Mouse (Mus musculus) layer of hippocampus, adult 18-20 months (tissue): ENCODE data around the gene Arhgef2. TPM values are rescaled to one million over a fixed set of nuclear protein-coding genes. Genes with fewer than 3 reads are reported as not detected.
A peak's percentile ranks its signal among the peaks of the same experiment; 100 is the strongest.

Experiments
- DNase-seq, 2 experiments: peaks; one replicate each; pipeline ENCODE4 v3.0.0; 2022; ENCODE audit warnings: low spot score in 2 of 2
- total RNA-seq, 2 experiments: library from RNA; stranded (reverse); gene quantifications; 2 replicates each; pipeline ENCODE4 v1.2.3; 2021

Gene Arhgef2
- total RNA-seq, 2 experiments from 2014 or later: 237 to 255 TPM

DNA sequence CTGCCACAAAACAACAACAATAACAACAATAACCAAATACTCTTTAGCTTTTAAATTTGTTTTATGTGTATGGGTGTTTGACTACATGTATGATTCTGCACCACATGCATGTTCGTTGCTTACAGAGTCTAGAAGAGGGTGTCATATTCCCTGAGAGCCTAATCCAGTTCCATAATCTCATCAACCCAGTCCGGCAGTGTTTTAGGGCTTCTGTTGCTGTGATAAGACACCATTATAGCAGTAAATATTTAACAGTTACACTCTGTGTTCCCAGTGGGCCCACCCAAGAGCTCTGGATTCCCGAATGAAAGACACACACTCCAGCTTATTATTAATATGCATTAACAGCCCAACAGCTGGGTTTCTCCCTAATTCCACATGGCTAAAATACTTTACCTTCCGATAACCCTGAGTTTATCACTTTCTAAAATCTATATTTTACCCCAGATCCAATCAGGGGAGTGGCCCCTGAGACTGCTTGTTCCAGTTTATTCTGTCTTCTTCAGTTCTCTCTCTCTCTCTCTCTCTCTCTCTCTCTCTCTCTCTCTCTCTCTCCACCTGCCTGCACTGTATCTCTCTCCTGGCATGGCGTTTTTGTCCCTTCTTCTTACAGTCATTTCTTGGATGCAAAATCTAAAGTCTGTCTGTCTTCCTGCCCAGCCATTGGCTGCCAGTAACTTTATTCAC, 52.8 kb downstream of the Arhgef2 start:
- DNase-seq: no peak

GRCm38 (mm10) chr3:88659798-88660197, 54.0 kb downstream of the Arhgef2 start:
- DNase-seq: no peak

GRCm38 (mm10) chr3:88664095-88664494, 58.3 kb downstream of the Arhgef2 start:
- DNase-seq: no peak

GRCm38 (mm10) chr3:88677399-88677798, 71.6 kb downstream of the Arhgef2 start:
- peak in 1 of 2 experiments; percentile 67 for DNase-seq

- no peak for DNase-seq
Measured at GRCm38 (mm10) chr3:88683814-88684213, 78.0 kb downstream of the Arhgef2 start.

GRCm38 (mm10) chr3:88684236-88684979, 78.6 kb downstream of the Arhgef2 start:
- DNase-seq: no peak

GRCm38 (mm10) chr3:88684980-88685941, 79.5 kb downstream of the Arhgef2 start, which contains the start of gene Khdc4:
Gene Khdc4 (plus strand): TSS chr3:88685803.
- peak; percentile 97 to 98 for DNase-seq

DNA sequence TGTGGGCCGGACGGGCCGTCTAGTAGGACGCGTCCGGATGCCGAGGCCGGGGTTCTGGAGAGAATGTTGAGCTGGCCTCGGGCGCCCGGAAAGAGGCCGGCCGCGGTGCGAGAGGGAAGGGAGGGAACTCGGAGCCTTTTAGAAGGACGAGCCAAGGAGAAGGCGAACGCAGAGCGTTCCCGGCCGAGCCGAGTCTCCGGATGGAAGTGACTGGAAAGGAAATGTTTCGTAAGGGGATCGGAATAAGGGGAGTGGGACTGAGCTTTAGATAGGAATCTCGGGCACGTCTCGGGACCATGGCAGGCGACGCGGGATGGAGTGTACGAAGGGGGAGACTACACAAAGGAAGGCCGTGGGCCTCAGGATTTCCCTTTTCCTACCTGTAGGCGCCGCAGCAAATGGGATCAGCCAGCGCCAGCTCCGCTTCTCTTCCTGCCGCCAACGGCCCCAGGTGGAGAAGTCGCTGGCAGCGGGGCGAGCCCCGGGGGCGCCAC, 80.2 kb downstream of the Arhgef2 start:
- peak in 1 of 2 experiments; percentile 39 for DNase-seq

GRCm38 (mm10) chr3:88686734-88687611, 81.2 kb downstream of the Arhgef2 start:
- no peak for DNase-seq

- DNase-seq: no peak
Measured at GRCm38 (mm10) chr3:88689079-88689478, 83.3 kb downstream of the Arhgef2 start.

DNA sequence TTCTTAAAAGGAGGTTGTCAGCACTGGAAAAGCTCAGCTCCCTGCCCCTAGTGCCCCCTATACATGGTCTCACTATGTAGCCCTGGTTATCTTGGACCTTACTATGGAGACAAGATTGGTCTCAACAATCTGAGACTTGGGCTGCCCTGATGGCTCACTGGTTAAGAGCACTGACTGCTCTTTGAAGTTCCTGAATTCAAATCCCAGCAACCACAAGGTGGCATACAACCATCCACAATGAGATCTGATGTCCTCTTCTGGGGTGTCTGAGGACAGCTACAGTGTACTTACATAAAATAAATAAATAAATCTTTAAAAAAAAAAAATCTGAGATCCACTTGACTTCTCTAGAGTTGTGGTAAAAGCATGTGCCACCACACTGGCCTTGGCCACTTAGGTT, 89.8 kb downstream of the Arhgef2 start:
- no peak for DNase-seq

Other genes starting within 250 kb of the Arhgef2 start
- gene Paqr6, start 241.4 kb upstream of the Arhgef2 start, total RNA-seq: 10 to 100 TPM; 14.0 to 16.6 TPM
- under 1 TPM; 0.23 to 0.97 TPM for gene Bglap3, start 233.2 kb upstream of the Arhgef2 start, total RNA-seq
- gene Bglap2, start 227.3 kb upstream of the Arhgef2 start, total RNA-seq: not detected
- not detected for gene Bglap, start 221.5 kb upstream of the Arhgef2 start, total RNA-seq
- 1 to 10 TPM; 5.9 to 6.5 TPM for gene Pmf1, start 195.6 kb upstream of the Arhgef2 start, total RNA-seq
- 10 to 100 TPM; 71.9 to 73.0 TPM for gene Slc25a44, start 180.8 kb upstream of the Arhgef2 start, total RNA-seq
- gene Sema4a, start 144.8 kb upstream of the Arhgef2 start, total RNA-seq: 10 to 100 TPM; 40.4 to 41.5 TPM
- 10 to 100 TPM; 36.5 to 40.2 TPM for gene Lmna, start 96.0 kb upstream of the Arhgef2 start, total RNA-seq
- 1 to 10 TPM; 2.0 to 2.2 TPM for gene Mex3a, start 73.6 kb upstream of the Arhgef2 start, total RNA-seq
- gene Rab25, start 57.7 kb upstream of the Arhgef2 start, total RNA-seq: not detected
- gene Lamtor2, start 52.9 kb upstream of the Arhgef2 start, total RNA-seq: 100 to 1,000 TPM; 112 to 113 TPM
- 100 to 1,000 TPM; 118 to 122 TPM for gene Ubqln4, start 52.2 kb upstream of the Arhgef2 start, total RNA-seq
- gene Ssr2, start 30.1 kb upstream of the Arhgef2 start, total RNA-seq: 10 to 100 TPM; 91.5 to 97.2 TPM
- not detected for gene Rxfp4, start 47.2 kb downstream of the Arhgef2 start, total RNA-seq
- gene Khdc4, start 79.8 kb downstream of the Arhgef2 start, total RNA-seq: 10 to 100 TPM; 49.3 to 59.6 TPM
- 10 to 100 TPM; 37.7 to 43.0 TPM for gene Rit1, start 110.9 kb downstream of the Arhgef2 start, total RNA-seq
- 100 to 1,000 TPM; 501 to 519 TPM for gene Syt11, start 169.2 kb downstream of the Arhgef2 start, total RNA-seq
- 10 to 100 TPM; 44.7 to 45.1 TPM for gene Gon4l, start 229.3 kb downstream of the Arhgef2 start, total RNA-seq